Mouse (Mus musculus): ENCODE results near the gene Prdx6b. TPM values are rescaled to one million over a fixed set of nuclear protein-coding genes. Genes with fewer than 3 reads are reported as not detected.
A peak's percentile ranks its signal among the peaks of the same experiment; 100 is the strongest.

The Prdx6b gene
- not detected in 2 replicates for polyA plus RNA-seq (2016; fragmentation: Nextera tagmentation; extraction: Ambion mirVana)

DNA sequence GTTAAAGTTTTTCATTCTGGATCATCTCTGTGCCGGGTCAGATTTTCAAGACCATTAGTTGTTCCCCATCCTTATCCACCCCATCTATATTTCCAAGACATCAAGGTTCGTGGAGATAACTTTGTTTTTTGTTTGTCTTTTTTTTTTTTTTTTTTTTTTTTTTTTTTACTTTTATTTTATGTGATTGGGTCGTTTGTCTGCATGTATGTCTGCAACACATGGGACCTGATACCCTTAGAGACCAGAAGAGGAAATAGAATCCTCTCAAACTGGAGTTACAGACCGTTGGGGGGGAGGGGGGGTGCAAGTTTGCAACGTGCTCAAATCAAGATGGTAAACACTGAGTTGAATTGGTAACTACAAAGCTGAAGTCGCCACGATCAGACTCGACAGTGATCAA, at the start of gene Prdx6b:
Gene Prdx6b (plus strand): TSS at position 301 of the 400 bp plus-strand sequence.
- H3K4me1 ChIP-seq, result no peaks in the 10 kb centered on the region
- H3K4me3 ChIP-seq, result no peak within 1 kb of the TSS
- no peaks in the 10 kb centered on the region for H3K9me3 ChIP-seq
- H3K27ac ChIP-seq, result no peak within 1 kb of the TSS
- DNase-seq (ENCODE audit: extremely low spot score, low spot score), result no peak
- WGBS, result 88% methylated on average over 8 of the region's 8 CpGs
- H3K27me3 ChIP-seq (ENCODE audit: poor library complexity, severe bottlenecking), result no peaks in the 10 kb centered on the region
- no peaks in the 10 kb centered on the region for H3K36me3 ChIP-seq (replicated peaks)

DNA sequence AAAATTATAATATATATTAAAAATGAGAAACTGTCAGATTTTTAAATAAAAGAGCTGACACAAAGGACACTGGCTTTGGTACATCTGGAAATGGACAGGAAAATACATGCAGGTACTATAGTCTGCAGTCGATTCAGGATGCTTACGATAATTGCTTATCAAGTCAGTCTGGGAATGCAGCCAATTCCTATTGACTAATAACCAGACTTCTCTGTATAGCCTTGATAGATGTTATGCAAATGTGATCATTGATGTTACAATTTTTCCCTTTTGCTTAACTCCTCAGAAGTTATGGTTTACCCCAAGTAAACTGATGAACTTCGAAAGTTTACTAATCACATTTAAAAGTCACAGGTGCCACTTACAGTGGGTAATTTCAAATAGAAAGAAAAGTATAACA, 44.8 kb upstream of the Prdx6b start:
- H3K27ac ChIP-seq, result no peak overlapping the region
- no peaks in the 10 kb centered on the region for H3K36me3 ChIP-seq (replicated peaks)
- DNase-seq (ENCODE audit: extremely low spot score, low spot score), result no peak
- WGBS, result 94% methylated on average over 3 of the region's 3 CpGs
- H3K27me3 ChIP-seq (ENCODE audit: poor library complexity, severe bottlenecking), result no peaks in the 10 kb centered on the region
- H3K9me3 ChIP-seq, result no peaks in the 10 kb centered on the region
- H3K4me3 ChIP-seq, result no peak overlapping the region
- no peaks in the 10 kb centered on the region for H3K4me1 ChIP-seq

DNA sequence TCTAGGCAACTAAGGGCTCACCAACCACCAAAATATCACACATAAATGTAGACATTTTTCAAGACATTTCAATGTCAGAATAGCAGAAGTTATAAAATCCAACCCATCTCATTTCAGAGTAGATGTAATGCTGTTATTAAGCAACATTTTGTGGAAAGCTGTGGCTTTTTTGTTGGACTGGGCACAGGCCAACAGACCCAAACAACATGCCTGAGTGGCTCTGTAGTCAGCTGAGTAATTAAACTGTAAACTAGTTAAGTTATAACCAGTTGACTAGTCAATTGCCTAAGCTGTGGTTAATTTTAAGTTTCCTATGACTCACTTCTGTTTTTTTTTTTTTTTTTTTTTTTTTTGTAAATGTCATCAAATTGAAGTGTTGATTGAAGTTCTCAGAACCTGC, 44.4 kb upstream of the Prdx6b start:
- Histone ChIP-seq H3K27me3 (ENCODE audit: poor library complexity, severe bottlenecking) (no peaks in the 10 kb centered on the region), H3K36me3 (replicated peaks) (no peaks in the 10 kb centered on the region), H3K27ac (no peak overlapping the region), H3K4me3 (no peak overlapping the region), H3K9me3 (no peaks in the 10 kb centered on the region), H3K4me1 (no peaks in the 10 kb centered on the region)
- no peak for DNase-seq (ENCODE audit: extremely low spot score, low spot score)

DNA sequence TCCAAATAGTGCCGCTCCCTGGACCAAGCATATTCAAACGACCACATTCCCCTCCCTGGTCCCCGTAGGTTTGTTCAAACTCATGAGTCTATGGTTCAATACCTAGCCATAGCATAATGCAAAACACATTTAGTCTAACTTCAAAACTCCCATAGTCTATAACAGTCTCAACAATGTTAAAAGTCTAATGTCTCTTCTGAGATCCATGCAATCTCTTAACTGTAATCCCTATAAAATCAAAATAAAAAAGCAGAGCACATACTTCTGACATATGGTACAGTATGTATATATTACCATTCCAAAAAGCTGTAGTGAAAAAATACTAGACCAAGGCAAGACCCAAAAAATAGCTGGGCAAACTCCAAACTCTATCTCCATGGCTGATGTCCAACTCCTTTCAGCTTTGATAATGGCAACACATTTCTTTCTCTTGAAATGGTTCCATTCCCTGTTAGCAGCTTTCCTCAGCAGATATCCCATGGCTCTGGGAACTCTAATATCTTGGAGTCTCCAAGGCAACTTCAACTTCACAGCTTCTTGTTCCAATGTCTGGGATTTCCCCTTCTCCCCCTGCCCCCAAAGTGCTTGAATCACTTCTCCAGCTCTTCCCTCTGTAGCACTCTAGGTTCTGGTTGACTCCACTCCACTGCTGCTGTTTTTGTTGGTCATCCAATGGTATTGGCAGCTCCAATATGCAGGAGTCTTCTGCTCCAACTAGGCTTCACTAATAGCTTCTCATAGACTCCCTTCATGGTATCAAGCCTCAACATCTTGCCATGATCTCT, 32.2 kb upstream of the Prdx6b start:
- Histone ChIP-seq H3K27ac (no peak overlapping the region), H3K4me3 (no peak overlapping the region), H3K4me1 (no peaks in the 10 kb centered on the region), H3K36me3 (replicated peaks) (no peaks in the 10 kb centered on the region), H3K9me3 (no peaks in the 10 kb centered on the region), H3K27me3 (ENCODE audit: poor library complexity, severe bottlenecking) (no peaks in the 10 kb centered on the region)
- DNase-seq (ENCODE audit: extremely low spot score, low spot score), result no peak
- 86% methylated on average over 3 of the region's 3 CpGs for WGBS

DNA sequence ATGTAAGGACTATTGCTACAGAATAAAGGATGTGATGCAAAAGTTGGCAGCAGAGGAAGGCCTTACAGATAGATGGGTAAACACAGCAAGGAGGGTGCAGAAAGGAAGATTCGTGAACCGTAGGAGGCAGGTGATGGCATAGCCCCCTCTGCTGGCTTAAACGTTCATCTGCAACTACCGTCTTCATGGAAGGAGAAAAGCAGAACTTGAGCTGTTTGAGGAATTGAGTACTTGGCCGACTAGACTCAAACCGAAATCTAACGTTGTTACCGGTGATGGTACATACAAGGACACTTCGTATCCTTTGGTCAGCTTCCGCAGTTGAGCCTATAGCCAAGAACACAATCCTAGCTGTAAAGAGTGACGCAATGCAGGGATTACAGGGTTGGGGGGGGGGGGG, 25.4 kb upstream of the Prdx6b start:
- peak; percentile 64 for DNase-seq (ENCODE audit: extremely low spot score, low spot score)
- Histone ChIP-seq H3K27ac (no peak overlapping the region), H3K9me3 (no peaks in the 10 kb centered on the region), H3K36me3 (replicated peaks) (no peaks in the 10 kb centered on the region), H3K4me3 (peak overlapping the region; percentile 18; the same call in 1 of the 2 replicates), H3K27me3 (ENCODE audit: poor library complexity, severe bottlenecking) (no peaks in the 10 kb centered on the region), H3K4me1 (no peaks in the 10 kb centered on the region)
- 22% methylated on average over 11 of the region's 11 CpGs for WGBS

DNA sequence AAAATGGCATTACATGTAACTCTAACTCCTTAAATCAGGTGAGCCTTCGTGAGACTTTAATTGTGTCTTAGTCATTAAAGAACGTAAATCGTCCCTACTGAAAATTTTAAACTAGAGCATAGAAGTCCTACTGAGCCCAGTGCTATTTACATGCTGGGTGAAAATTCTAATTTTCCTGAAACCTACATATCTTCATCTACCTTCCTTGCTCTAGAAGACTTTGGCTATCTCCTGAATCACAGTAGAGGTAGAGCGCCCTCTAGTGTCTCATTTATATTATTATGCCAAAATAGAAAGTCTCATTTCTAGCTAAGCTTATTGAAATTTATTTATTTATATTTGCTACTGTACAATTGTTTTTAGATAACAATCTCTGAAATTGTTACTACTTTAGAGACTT, 24.2 kb upstream of the Prdx6b start:
- Histone ChIP-seq H3K36me3 (replicated peaks) (no peaks in the 10 kb centered on the region), H3K9me3 (no peaks in the 10 kb centered on the region), H3K4me1 (no peaks in the 10 kb centered on the region), H3K27me3 (ENCODE audit: poor library complexity, severe bottlenecking) (no peaks in the 10 kb centered on the region), H3K27ac (no peak overlapping the region), H3K4me3 (no peak overlapping the region)
- no peak for DNase-seq (ENCODE audit: extremely low spot score, low spot score)
- WGBS, result 51% methylated on average over 4 of the region's 4 CpGs

DNA sequence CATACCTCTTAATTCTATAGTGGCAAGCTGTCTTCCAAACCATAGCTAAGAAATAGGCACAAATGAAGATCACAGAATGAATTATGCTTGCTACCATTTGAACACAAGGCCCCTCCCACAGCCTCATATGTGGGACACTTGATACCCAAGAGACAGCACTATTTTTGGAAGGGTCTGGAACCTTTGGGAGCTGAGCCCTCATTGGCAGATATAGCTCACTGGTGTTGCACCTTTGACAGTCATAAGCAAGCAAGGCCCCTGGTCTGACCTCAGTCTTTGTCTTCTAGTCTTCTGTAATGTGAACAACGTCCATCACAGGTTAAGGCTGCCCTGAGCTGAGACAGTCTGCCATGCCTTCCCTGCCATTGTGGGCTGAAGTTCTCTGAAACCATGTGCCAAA, 20.8 kb upstream of the Prdx6b start:
- H3K9me3 ChIP-seq, result no peaks in the 10 kb centered on the region
- no peaks in the 10 kb centered on the region for H3K4me1 ChIP-seq
- H3K27me3 ChIP-seq (ENCODE audit: poor library complexity, severe bottlenecking), result no peaks in the 10 kb centered on the region
- no peaks in the 10 kb centered on the region for H3K36me3 ChIP-seq (replicated peaks)
- no peak overlapping the region for H3K4me3 ChIP-seq
- WGBS, result 84% methylated on average over 1 of the region's 1 CpGs
- DNase-seq (ENCODE audit: extremely low spot score, low spot score), result no peak
- no peak overlapping the region for H3K27ac ChIP-seq

DNA sequence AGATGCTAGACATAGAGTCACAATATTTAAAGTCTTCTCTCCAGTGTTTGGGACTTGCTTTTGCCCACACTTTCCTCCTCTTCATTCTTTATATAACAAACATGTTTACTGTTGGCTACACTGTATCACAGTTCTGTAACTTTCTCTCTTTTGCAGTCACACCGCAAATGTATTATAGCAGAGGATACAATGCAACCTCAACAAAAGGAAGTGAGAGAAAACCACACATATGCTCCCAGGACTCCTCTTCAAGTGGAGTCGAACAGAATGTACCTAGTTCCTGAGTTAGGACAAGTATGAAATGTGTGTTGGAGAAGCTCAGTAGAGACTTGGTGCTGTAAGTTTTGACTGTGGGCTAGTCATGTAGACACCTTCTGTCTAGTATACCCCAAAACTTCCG, 19.2 kb upstream of the Prdx6b start:
- no peaks in the 10 kb centered on the region for H3K9me3 ChIP-seq
- no peak for DNase-seq (ENCODE audit: extremely low spot score, low spot score)
- H3K4me1 ChIP-seq, result no peaks in the 10 kb centered on the region
- no peak overlapping the region for H3K4me3 ChIP-seq
- H3K27me3 ChIP-seq (ENCODE audit: poor library complexity, severe bottlenecking), result no peaks in the 10 kb centered on the region
- H3K36me3 ChIP-seq (replicated peaks), result no peaks in the 10 kb centered on the region
- no peak overlapping the region for H3K27ac ChIP-seq
- WGBS, result 91% methylated on average over 3 of the region's 3 CpGs

DNA sequence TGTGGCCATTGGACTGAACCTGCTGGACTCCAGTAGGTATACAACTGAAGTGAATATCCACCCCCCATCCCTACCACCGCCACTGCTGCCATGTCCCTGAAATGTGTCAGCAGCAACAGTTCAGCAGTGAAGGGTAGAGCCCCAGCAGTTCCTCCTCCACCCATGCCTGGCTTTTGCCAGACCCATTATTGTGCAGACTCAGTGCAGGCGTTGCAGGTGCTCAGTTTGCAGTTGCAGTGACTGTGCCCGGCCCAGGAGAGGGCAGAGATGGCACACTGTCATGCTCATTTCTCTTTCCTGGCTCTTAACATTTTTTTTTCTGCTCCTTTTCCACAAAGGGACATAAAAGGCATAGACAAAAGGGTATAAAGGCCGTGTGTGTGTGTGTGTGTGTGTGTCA, 18.5 kb upstream of the Prdx6b start:
- Histone ChIP-seq H3K27me3 (ENCODE audit: poor library complexity, severe bottlenecking) (no peaks in the 10 kb centered on the region), H3K36me3 (replicated peaks) (no peaks in the 10 kb centered on the region), H3K9me3 (no peaks in the 10 kb centered on the region), H3K27ac (no peak overlapping the region), H3K4me3 (no peak overlapping the region), H3K4me1 (no peaks in the 10 kb centered on the region)
- WGBS, result 74% methylated on average over 4 of the region's 4 CpGs
- DNase-seq (ENCODE audit: extremely low spot score, low spot score), result no peak

DNA sequence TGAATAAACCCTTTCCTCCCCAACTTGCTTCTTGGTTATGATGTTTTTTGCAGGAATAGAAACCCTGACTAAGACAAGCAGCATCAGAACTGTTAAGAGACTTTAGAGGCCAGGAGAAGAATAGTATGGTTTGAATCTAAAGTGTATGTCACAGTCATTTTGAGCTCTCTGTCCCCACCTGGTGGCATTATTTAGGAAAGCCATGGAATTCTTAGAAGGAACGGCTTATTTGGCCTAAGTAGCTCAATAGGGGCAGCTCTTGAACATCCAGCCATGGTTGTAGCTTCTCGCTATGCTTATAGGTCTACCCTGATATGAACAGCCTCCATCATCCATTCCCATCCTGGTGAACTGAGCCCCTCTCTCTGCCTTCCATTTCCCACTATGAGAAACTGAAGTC, 17.1 kb upstream of the Prdx6b start:
- no peak overlapping the region for H3K4me3 ChIP-seq
- no peak overlapping the region for H3K27ac ChIP-seq
- H3K36me3 ChIP-seq (replicated peaks), result no peaks in the 10 kb centered on the region
- H3K27me3 ChIP-seq (ENCODE audit: poor library complexity, severe bottlenecking), result no peaks in the 10 kb centered on the region
- WGBS, result 52% methylated on average over 2 of the region's 2 CpGs
- H3K4me1 ChIP-seq, result no peaks in the 10 kb centered on the region
- no peak for DNase-seq (ENCODE audit: extremely low spot score, low spot score)
- no peaks in the 10 kb centered on the region for H3K9me3 ChIP-seq

DNA sequence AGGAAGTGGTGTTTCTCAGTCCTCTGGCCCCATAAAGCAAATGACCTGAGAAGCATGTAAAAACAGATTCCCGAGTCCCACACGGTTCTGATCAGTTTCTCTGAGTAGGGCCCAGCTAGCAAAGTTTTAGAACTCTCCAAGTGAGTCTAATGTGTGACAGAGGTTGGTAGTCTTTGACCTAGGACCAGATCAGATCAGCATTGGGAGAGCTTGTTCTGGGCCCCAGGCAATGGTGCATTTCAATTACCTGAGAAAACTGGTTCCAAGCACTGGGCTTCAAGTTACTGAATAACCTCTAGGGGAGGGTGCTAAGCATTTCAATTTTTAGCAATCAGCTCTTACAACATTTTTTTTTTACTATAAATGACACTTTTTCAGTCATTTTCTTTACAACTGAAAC, 10.1 kb upstream of the Prdx6b start:
- no peaks in the 10 kb centered on the region for H3K9me3 ChIP-seq
- WGBS, result 85% methylated on average over 2 of the region's 2 CpGs
- DNase-seq (ENCODE audit: extremely low spot score, low spot score), result no peak

DNA sequence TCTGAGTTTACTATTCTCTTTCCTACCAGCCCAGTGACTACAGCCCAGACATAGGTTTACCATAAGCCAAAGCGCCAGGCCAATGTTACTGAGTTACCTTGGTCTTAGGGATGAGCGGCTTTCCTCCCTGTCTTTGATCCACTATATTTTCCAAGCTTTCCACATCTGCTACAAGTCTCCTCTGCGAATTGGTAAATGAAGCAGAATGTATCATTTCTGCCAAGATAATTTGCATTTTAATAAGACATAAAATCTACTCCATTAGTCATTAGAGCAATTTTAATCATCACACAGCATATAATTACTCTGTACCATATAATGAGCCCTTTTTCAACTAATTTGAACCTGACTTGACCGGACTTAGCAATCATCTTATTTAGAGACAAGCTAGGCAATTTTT, 5.9 kb upstream of the Prdx6b start:
- Histone ChIP-seq H3K4me1 (no peaks in the 10 kb centered on the region), H3K27ac (no peak overlapping the region), H3K36me3 (replicated peaks) (no peaks in the 10 kb centered on the region), H3K4me3 (no peak overlapping the region), H3K9me3 (no peaks in the 10 kb centered on the region), H3K27me3 (ENCODE audit: poor library complexity, severe bottlenecking) (no peaks in the 10 kb centered on the region)
- DNase-seq (ENCODE audit: extremely low spot score, low spot score), result no peak
- WGBS, result 91% methylated on average over 4 of the region's 4 CpGs

More for the DNA sequence above, 10.1 kb upstream of the Prdx6b start:
- Histone ChIP-seq H3K4me3 (no peak overlapping the region), H3K27me3 (ENCODE audit: poor library complexity, severe bottlenecking) (no peaks in the 10 kb centered on the region), H3K36me3 (replicated peaks) (no peaks in the 10 kb centered on the region), H3K4me1 (no peaks in the 10 kb centered on the region), H3K27ac (no peak overlapping the region)

DNA sequence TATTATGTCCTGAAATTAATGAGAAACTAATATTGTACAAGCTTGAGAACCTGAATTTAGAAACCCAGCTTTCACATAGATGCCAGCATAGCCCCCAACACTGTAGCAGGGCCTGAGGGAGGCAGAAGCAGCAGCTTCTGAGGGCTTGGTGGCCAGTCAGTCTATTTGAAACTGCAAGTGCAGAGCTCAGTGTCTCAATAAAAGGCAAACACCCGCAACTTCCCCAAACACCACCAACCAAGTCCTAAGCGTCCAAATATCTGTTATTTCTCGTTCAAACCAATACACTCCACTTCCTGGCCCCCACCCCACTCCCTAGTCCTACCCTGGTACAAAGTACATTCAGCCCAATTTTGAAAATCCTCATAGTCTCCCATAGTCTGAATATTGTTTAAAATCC, 6.1 kb downstream of the Prdx6b start:
- Histone ChIP-seq H3K27me3 (ENCODE audit: poor library complexity, severe bottlenecking) (no peaks in the 10 kb centered on the region), H3K27ac (no peak overlapping the region), H3K4me1 (no peaks in the 10 kb centered on the region), H3K4me3 (no peak overlapping the region), H3K9me3 (no peaks in the 10 kb centered on the region), H3K36me3 (replicated peaks) (no peaks in the 10 kb centered on the region)
- WGBS, result 86% methylated on average over 3 of the region's 3 CpGs
- no peak for DNase-seq (ENCODE audit: extremely low spot score, low spot score)

DNA sequence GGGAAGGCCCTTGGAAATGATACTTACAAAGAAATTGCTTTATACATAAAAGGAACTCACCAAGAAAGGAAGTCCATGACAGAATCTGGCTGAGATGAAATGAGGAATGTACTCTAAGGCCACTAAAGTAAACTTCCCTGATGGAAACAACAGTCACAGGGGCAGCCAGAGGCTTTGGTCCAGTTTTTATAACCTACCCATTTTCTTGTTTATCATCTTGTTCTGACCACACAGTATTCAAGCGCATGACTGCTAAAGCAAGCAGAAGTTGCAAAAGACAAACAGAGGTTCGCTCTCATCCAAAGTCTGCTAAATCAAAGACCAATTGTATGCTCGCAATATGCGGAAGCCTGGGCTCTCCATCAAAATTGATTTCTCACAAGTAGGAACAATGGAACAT, 8.5 kb downstream of the Prdx6b start:
- Histone ChIP-seq H3K36me3 (replicated peaks) (no peaks in the 10 kb centered on the region), H3K27me3 (ENCODE audit: poor library complexity, severe bottlenecking) (no peaks in the 10 kb centered on the region), H3K4me1 (no peaks in the 10 kb centered on the region), H3K9me3 (no peaks in the 10 kb centered on the region), H3K27ac (no peak overlapping the region), H3K4me3 (no peak overlapping the region)
- 94% methylated on average over 4 of the region's 4 CpGs for WGBS
- no peak for DNase-seq (ENCODE audit: extremely low spot score, low spot score)

All from forebrain, embryonic 10.5 days (tissue).